Mouse (Mus musculus) liver, embryonic 16.5 days (tissue): Measurements from ENCODE around the gene Myo16. TPM values are rescaled to one million over a fixed set of nuclear protein-coding genes. Genes with fewer than 3 reads are reported as not detected.

Experiments used
- ATAC-seq: fragments of 200-750 bp; cut with Nextera tagmentation; 2 replicates; pipeline ENCODE4 v1.8.0; 2017; ENCODE audit warnings: low read depth, mild to moderate bottlenecking, moderate number of reproducible peaks, moderate library complexity
- H3K27ac ChIP-seq: fragments of 300-500 bp; sonication (generic); 2 replicates; pipeline ENCODE4 v1.5.1; 2014; ENCODE audit warnings: mild to moderate bottlenecking, low read length
- H3K27me3 ChIP-seq: fragments of 300-500 bp; sonication (generic); 2 replicates; pipeline ENCODE4 v1.6.1; 2014; ENCODE audit warnings: low read depth, low read length, mixed read lengths; ENCODE audit not compliant: control insufficient read depth, insufficient read depth
- H3K36me3 ChIP-seq: fragments of 300-500 bp; sonication (generic); 2 replicates; pipeline ENCODE4 v1.6.1; 2014; ENCODE audit warnings: mild to moderate bottlenecking; ENCODE audit not compliant: control insufficient read depth, insufficient read depth
- H3K4me1 ChIP-seq: fragments of 300-500 bp; sonication (generic); 2 replicates; pipeline ENCODE4 v1.6.1; 2014; ENCODE audit warnings: low read depth, low read length, mixed read lengths; ENCODE audit not compliant: control insufficient read depth
- H3K4me2 ChIP-seq: fragments of 300-500 bp; sonication (generic); 2 replicates; pipeline ENCODE4 v1.6.1; 2014; ENCODE audit warnings: low read depth, low read length, mixed read lengths
- H3K4me3 ChIP-seq: fragments of 300-500 bp; sonication (generic); 2 replicates; pipeline ENCODE4 v1.5.1; 2014; ENCODE audit warnings: low read depth, mild to moderate bottlenecking, low read length
- H3K9ac ChIP-seq: fragments of 300-500 bp; sonication (generic); 2 replicates; pipeline ENCODE4 v1.6.1; 2014; ENCODE audit warnings: low read depth, low read length
- H3K9me3 ChIP-seq: fragments of 300-500 bp; sonication (generic); replicated peaks from 2 replicates; pipeline ENCODE4 v1.6.1; 2016; ENCODE audit warnings: low read length; ENCODE audit not compliant: control insufficient read depth
- WGBS: fragments of 180-500 bp; shearing (Covaris S2); extraction: QIAGEN DNeasy Blood & Tissue Kit; methylation state at CpG from one replicate; pipeline ENCODE4 v1.1.7; 2014; ENCODE audit not compliant: insufficient replicate concordance; 5-methylcytosine and 5-hydroxymethylcytosine counted together
- polyA plus RNA-seq: library from polyadenylated mRNA; unstranded; fragments of >200 nt; fragmentation: Nextera tagmentation; extraction: Ambion mirVana; gene quantifications from 2 replicates; pipeline ENCODE4 v1.2.1, GENCODE M21; 2015

Myo16 gene
- polyA plus RNA-seq, 1 experiment from 2014 or later = 0.02 TPM

DNA sequence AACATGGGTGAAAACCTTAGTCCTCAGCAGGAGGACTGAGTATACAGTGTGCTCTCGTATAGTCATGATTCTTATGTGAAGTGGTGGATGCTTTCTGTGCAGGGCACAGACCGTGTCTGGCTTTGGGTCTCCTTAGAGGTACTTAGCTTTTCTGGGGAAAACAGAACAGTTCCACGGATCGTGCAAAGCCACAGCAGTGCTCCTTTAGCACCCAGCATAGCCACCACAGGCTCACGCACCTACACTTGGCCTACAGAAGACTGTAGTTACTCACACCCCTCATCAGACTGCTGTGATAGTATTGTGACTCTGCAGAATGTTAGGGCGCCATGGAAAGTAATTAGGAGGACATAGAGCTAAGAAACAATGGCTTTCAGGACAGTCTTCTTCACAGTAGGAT is 346.8 kb downstream of the Myo16 start:
- Histone ChIP-seq H3K4me1 (no peaks in the 10 kb centered on the region), H3K4me3 (no peak overlapping the region), H3K27me3 (no peaks in the 10 kb centered on the region), H3K9ac (no peak overlapping the region), H3K27ac (no peak overlapping the region), H3K4me2 (no peak overlapping the region), H3K36me3 (no peaks in the 10 kb centered on the region), H3K9me3 (no peaks in the 10 kb centered on the region)
- WGBS = 64% methylated on average over 6 of the region's 6 CpGs
- no peak for ATAC-seq

DNA sequence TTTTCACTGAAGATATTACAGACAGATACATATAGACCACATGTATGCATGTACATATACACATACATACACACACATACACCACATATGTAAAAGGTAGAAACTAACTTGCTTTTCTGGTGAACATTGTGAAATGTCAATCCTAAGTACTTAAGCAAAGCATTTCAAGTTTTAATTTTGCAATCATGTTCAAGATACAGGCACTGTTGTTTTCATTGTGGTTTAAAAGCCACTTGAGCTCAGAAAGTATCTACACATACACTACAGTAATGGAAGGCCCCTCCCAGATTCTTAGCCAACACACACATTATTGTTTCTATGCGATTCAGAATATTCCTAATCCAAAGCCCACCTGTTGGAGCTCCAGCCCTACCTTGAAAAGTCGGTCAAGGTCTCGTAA is 348.0 kb downstream of the Myo16 start:
- no peak overlapping the region for H3K4me3 ChIP-seq
- no peaks in the 10 kb centered on the region for H3K27me3 ChIP-seq
- no peak for ATAC-seq
- H3K4me2 ChIP-seq = no peak overlapping the region
- H3K4me1 ChIP-seq = no peaks in the 10 kb centered on the region
- H3K9ac ChIP-seq = no peak overlapping the region
- H3K36me3 ChIP-seq = no peaks in the 10 kb centered on the region
- no peaks in the 10 kb centered on the region for H3K9me3 ChIP-seq
- H3K27ac ChIP-seq = no peak overlapping the region
- 71% methylated on average over 3 of the region's 3 CpGs for WGBS

DNA sequence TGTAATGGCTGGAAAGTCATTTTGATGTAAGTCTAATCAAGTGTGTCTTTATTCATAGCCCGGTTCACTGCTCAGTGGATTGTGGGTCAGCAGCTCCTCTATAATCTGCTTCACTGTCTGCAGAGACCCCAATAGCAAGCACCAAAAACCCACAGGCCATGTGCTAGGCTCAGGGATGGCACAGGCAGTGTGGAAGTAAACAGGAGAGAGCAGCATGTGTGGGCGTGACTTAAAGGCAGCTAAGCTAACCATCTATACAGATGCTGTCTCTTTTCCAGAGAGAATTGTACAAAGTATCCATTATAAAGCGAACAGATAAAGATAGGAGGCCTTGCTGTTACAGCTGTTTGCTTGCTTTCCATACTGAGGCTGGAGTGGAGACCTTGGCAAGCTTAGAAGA is 358.4 kb downstream of the Myo16 start:
- Histone ChIP-seq H3K4me1 (no peaks in the 10 kb centered on the region), H3K36me3 (no peaks in the 10 kb centered on the region), H3K4me2 (no peak overlapping the region), H3K27me3 (no peaks in the 10 kb centered on the region), H3K9ac (no peak overlapping the region), H3K9me3 (no peaks in the 10 kb centered on the region), H3K4me3 (no peak overlapping the region), H3K27ac (no peak overlapping the region)
- ATAC-seq = no peak
- 50% methylated on average over 3 of the region's 3 CpGs for WGBS

DNA sequence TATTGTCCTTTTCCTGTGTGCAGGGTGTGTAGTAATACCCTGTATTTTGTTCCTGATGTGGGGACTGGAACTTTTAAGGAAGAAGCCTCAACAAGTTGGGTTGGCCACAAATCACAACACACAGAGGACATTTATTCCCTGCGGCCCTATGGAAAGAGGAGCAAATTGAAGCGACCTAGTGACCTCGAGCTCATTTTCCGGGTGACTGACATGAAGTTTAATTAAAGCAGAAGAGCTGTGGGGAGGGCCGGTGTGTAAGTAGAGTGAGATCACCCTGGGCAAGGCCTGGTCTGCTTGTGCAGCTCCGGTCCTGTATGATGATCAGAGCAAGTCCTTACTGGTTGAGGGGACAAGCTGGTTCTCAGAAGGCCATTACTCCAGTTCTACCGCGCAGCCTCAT is 363.7 kb downstream of the Myo16 start:
- WGBS = 80% methylated on average over 8 of the region's 8 CpGs

DNA sequence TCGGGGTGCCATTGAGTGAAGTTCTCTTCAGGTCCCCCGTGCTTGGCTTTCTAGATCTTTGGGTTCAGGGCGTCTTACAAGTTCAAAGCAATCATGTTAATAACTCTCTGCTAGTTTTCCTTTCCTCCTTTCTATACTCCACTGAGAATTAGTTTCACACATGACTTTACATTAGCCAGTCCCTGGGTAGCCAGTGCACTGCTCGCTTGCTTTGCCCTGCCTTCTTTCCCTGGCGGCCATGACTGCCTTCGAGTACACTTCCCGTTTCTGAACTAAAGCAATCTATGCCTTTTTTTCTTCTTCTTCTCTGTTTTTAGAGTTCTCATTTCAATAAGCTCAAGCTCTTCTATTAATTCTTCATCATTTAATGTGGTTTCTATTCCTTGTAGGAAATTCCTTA is 365.6 kb downstream of the Myo16 start:
- H3K4me2 ChIP-seq = no peak overlapping the region
- no peaks in the 10 kb centered on the region for H3K27me3 ChIP-seq
- 46% methylated on average over 7 of the region's 7 CpGs for WGBS
- H3K9ac ChIP-seq = no peak overlapping the region
- no peaks in the 10 kb centered on the region for H3K36me3 ChIP-seq
- ATAC-seq = no peak
- H3K9me3 ChIP-seq = no peaks in the 10 kb centered on the region
- no peaks in the 10 kb centered on the region for H3K4me1 ChIP-seq
- H3K4me3 ChIP-seq = no peak overlapping the region
- no peak overlapping the region for H3K27ac ChIP-seq

More for the DNA sequence above, 363.7 kb downstream of the Myo16 start:
- no peak for ATAC-seq
- no peak overlapping the region for H3K4me2 ChIP-seq
- H3K27me3 ChIP-seq = no peaks in the 10 kb centered on the region
- no peak overlapping the region for H3K27ac ChIP-seq
- H3K9me3 ChIP-seq = no peaks in the 10 kb centered on the region
- H3K36me3 ChIP-seq = no peaks in the 10 kb centered on the region
- no peak overlapping the region for H3K9ac ChIP-seq
- no peak overlapping the region for H3K4me3 ChIP-seq
- no peaks in the 10 kb centered on the region for H3K4me1 ChIP-seq

DNA sequence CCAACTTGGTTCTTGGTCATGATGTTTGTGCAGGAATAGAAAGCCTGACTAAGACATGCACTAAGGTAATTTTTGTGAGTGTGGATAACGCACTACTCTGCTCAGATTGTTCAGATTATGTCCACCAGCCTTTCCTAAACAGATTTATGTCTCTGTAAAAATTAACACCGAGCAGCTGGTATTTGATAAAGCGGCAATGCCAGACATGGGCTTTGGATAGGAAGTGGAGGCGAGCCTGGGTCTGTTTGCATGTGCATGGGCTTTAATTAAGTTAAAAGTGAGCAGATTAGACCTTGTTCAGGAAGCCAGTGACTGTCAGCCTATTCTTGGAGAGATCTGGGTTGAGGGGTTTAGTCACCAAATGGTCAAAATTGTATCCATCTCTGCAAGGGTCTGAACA is 367.8 kb downstream of the Myo16 start:
- H3K9me3 ChIP-seq = no peaks in the 10 kb centered on the region
- no peak for ATAC-seq
- no peaks in the 10 kb centered on the region for H3K27me3 ChIP-seq
- H3K27ac ChIP-seq = no peak overlapping the region
- 61% methylated on average over 4 of the region's 4 CpGs for WGBS
- no peak overlapping the region for H3K4me2 ChIP-seq
- H3K9ac ChIP-seq = no peak overlapping the region
- H3K4me1 ChIP-seq = no peaks in the 10 kb centered on the region
- no peaks in the 10 kb centered on the region for H3K36me3 ChIP-seq
- H3K4me3 ChIP-seq = no peak overlapping the region

DNA sequence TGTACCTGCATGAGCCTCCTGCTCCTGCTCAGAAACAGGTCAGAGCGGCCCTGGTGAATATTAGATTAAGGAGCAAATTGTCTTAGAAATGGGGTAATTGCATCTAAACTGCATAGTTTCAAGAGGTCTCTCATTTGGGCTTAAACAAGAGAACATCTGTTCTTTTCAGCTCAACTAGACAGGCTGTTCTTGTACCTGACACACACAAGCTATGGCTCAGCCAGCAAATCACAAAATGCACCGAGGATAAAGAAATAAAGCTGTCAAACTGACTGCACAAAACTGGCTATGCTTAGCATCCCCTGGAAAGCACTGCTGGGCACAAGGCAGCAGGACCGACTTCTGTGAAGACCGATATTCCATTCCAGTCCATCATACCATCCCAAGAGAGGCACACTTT is 372.0 kb downstream of the Myo16 start:
- no peak overlapping the region for H3K9ac ChIP-seq
- no peaks in the 10 kb centered on the region for H3K36me3 ChIP-seq
- WGBS = 63% methylated on average over 4 of the region's 4 CpGs
- H3K4me1 ChIP-seq = no peaks in the 10 kb centered on the region
- H3K4me2 ChIP-seq = no peak overlapping the region
- H3K27me3 ChIP-seq = no peaks in the 10 kb centered on the region
- no peak overlapping the region for H3K27ac ChIP-seq
- H3K9me3 ChIP-seq = no peaks in the 10 kb centered on the region
- ATAC-seq = no peak
- H3K4me3 ChIP-seq = no peak overlapping the region

DNA sequence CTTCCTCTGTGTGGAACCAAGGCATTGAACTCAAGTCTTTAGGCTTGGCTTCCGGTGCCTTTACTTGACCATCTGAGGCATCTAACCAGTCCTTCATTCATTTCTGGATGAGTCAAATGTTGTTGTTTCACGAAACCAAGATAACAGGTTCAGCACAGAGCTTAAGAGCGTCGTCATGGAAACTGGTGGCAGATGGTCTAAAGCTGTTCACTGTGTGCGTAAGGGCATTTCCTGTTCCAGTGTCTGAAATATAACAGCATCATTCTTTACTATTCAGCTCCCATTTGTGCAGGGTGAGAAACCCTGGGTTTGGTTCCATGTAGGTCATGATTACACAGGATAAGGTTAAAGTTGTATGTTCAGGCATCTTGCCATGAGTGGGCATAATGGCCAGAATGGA is 372.9 kb downstream of the Myo16 start:
- Histone ChIP-seq H3K36me3 (no peaks in the 10 kb centered on the region), H3K27ac (no peak overlapping the region), H3K4me2 (no peak overlapping the region), H3K27me3 (no peaks in the 10 kb centered on the region), H3K4me1 (no peaks in the 10 kb centered on the region), H3K9me3 (no peaks in the 10 kb centered on the region), H3K4me3 (no peak overlapping the region), H3K9ac (no peak overlapping the region)
- no peak for ATAC-seq
- 64% methylated on average over 5 of the region's 5 CpGs for WGBS

DNA sequence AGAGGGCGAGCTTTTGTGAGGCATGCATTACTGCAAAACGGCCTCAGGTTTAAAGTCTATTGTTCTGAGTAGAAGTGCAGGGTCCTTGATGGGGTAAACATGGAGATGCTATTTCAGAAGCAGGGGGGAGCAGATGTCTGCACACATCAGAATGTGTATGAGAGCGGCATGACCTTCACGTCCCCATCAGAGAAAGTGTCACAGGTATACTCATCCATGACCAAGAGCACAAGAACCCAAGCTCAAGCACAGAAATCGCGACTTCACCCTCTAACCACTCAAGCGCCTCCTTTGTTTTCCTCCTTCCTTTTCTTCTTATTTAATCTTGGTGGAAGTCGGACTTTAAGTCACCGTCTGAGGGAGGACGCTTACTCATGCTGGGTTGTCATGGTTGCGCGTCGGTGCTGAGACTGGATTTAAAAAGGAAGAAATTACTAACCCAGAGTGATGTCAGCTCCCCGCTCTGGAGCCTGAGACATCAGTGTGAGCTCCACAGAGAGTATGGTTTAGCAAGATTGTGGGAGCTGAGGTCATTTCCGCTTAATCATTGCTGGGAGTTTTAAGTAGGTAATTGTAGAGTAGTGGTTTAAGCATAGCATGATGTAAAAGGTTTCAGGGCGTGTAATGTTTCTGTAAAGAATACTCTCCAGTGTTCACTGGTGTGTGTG is 381.0 kb downstream of the Myo16 start:
- H3K4me1 ChIP-seq = no peaks in the 10 kb centered on the region
- WGBS = 58% methylated on average over 16 of the region's 16 CpGs
- H3K9me3 ChIP-seq = no peaks in the 10 kb centered on the region
- ATAC-seq = no peak
- H3K4me3 ChIP-seq = no peak overlapping the region
- no peaks in the 10 kb centered on the region for H3K27me3 ChIP-seq
- no peak overlapping the region for H3K9ac ChIP-seq
- no peaks in the 10 kb centered on the region for H3K36me3 ChIP-seq
- H3K4me2 ChIP-seq = no peak overlapping the region
- no peak overlapping the region for H3K27ac ChIP-seq
